Mouse (Mus musculus): Measurements from ENCODE around the gene Fbxo8.

- TF ChIP-seq CTCF (IDR thresholded peaks at IDR 0.05; ENCODE audit: low read depth) (no peak), EP300 (IDR thresholded peaks at IDR 0.05; ENCODE audit: low read depth) (no peak)
These were observed 22.0 kb upstream of the Fbxo8 start for GRCm38 (mm10) chr8:56528869-56529268.

Data from liver, embryonic 14.5 days (tissue).